Mouse (Mus musculus) ES-Bruce4 (cell line): ENCODE results near the gene BC048562.

Source experiments
- CTCF ChIP-seq: IDR thresholded peaks from one replicate; pipeline ENCODE4 v1.8.1; 2011; ENCODE audit warnings: low read depth, low read length
- EP300 ChIP-seq: IDR thresholded peaks from 2 replicates; pipeline ENCODE4 v1.6.1; 2011; ENCODE audit warnings: low read depth, low read length; ENCODE audit not compliant: insufficient read depth

- TF ChIP-seq CTCF = no peak
- no peak for TF ChIP-seq EP300
Measured at GRCm38 (mm10) chr9:108395427-108395826, 40.9 kb upstream of the BC048562 start.
